Mouse (Mus musculus) brown adipose tissue, adult 24 weeks (tissue): Measurements from ENCODE around the gene Arl16. TPM values are rescaled to one million over a fixed set of nuclear protein-coding genes. Genes with fewer than 3 reads are reported as not detected.

Experiments
- H3K27ac ChIP-seq: fragments of 200-500 bp; replicated peaks from 2 replicates; pipeline ENCODE4 v1.5.1; 2012; ENCODE audit warnings: low read depth, mild to moderate bottlenecking, low read length
- H3K4me1 ChIP-seq: fragments of 200-500 bp; 2 replicates; pipeline ENCODE4 v1.6.1; 2012; ENCODE audit warnings: low read length, mixed read lengths; ENCODE audit not compliant: control insufficient read depth, insufficient read depth, insufficient read length
- H3K4me3 ChIP-seq: fragments of 200-500 bp; 2 replicates; pipeline ENCODE4 v1.5.1; 2012; ENCODE audit warnings: low read depth, mild to moderate bottlenecking, low read length, moderate library complexity; ENCODE audit not compliant: insufficient read depth
- polyA plus RNA-seq: library from polyadenylated mRNA; stranded (reverse); fragments of >200 nt; gene quantifications from 2 replicates; pipeline ENCODE4 v1.2.4, GENCODE M21; 2012; ENCODE audit not compliant: missing spikeins, insufficient read depth, insufficient read length

The Arl16 gene
- polyA plus RNA-seq, 1 experiment = 11.4 TPM

- Histone ChIP-seq H3K4me3 (no peak overlapping the region), H3K4me1 (no peaks in the 10 kb centered on the region; the same call in 1 of the 2 replicates), H3K27ac (no peak overlapping the region)
These were observed 32.5 kb upstream of the Arl16 start for GRCm38 (mm10) chr11:120499894-120500293.

GRCm38 (mm10) chr11:120498891-120499290 is 31.5 kb upstream of the Arl16 start:
- no peak overlapping the region for H3K4me3 ChIP-seq
- no peak overlapping the region for H3K27ac ChIP-seq
- H3K4me1 ChIP-seq = no peaks in the 10 kb centered on the region; the same call in 1 of the 2 replicates

GRCm38 (mm10) chr11:120498226-120498625 is 30.8 kb upstream of the Arl16 start:
- Histone ChIP-seq H3K27ac (no peak overlapping the region), H3K4me1 (no peaks in the 10 kb centered on the region; the same call in 1 of the 2 replicates), H3K4me3 (no peak overlapping the region)

GRCm38 (mm10) chr11:120497436-120497835 is 30.0 kb upstream of the Arl16 start:
- no peak overlapping the region for H3K27ac ChIP-seq
- no peak overlapping the region for H3K4me3 ChIP-seq
- H3K4me1 ChIP-seq = no peaks in the 10 kb centered on the region; the same call in 1 of the 2 replicates

GRCm38 (mm10) chr11:120493911-120494310 is 26.5 kb upstream of the Arl16 start:
- Histone ChIP-seq H3K4me3 (0 out of 2 replicates have a peak overlapping the region, but pooled peaks have one; percentile 3), H3K27ac (no peak overlapping the region), H3K4me1 (peaks cover 8% of the 10 kb centered on the region)

GRCm38 (mm10) chr11:120493351-120493750 is 25.9 kb upstream of the Arl16 start:
- 0 out of 2 replicates have a peak overlapping the region, but pooled peaks have one; percentile 3 for H3K4me3 ChIP-seq
- H3K4me1 ChIP-seq = peaks cover 8% of the 10 kb centered on the region
- no peak overlapping the region for H3K27ac ChIP-seq

- H3K27ac ChIP-seq = peak overlapping the region; percentile 19; the same call in 1 of the 2 replicates
- peak overlapping the region; percentile 86 for H3K4me3 ChIP-seq
These were observed 25.4 kb upstream of the Arl16 start for GRCm38 (mm10) chr11:120492878-120493203.

GRCm38 (mm10) chr11:120492024-120492877 is 24.8 kb upstream of the Arl16 start:
- Histone ChIP-seq H3K4me1 (peaks cover 8% of the 10 kb centered on the region), H3K27ac (0 out of 2 replicates have a peak overlapping the region, but pooled peaks have one; percentile 3), H3K4me3 (peak overlapping the region; percentile 86)

More at GRCm38 (mm10) chr11:120492878-120493203, 25.4 kb upstream of the Arl16 start:
- peaks cover 8% of the 10 kb centered on the region for H3K4me1 ChIP-seq

GRCm38 (mm10) chr11:120491317-120492023 is 24.1 kb upstream of the Arl16 start, which contains the start of gene Slc25a10:
Gene Slc25a10, plus strand, starts transcription at chr11:120491840.
- Histone ChIP-seq H3K27ac (peak within 1 kb of the TSS; percentile 3; the same call in 1 of the 2 replicates), H3K4me3 (peak within 1 kb of the TSS; percentile 86), H3K4me1 (peaks cover 8% of the 10 kb centered on the region)

- Histone ChIP-seq H3K4me1 (peaks cover 8% of the 10 kb centered on the region), H3K27ac (no peak overlapping the region), H3K4me3 (no peak overlapping the region)
These were observed 23.1 kb upstream of the Arl16 start for GRCm38 (mm10) chr11:120490291-120491046.

GRCm38 (mm10) chr11:120489054-120489761 is 21.8 kb upstream of the Arl16 start:
- H3K4me1 ChIP-seq = peaks cover 8% of the 10 kb centered on the region
- H3K27ac ChIP-seq = no peak overlapping the region
- H3K4me3 ChIP-seq = no peak overlapping the region

GRCm38 (mm10) chr11:120488516-120488915 is 21.1 kb upstream of the Arl16 start:
- Histone ChIP-seq H3K4me3 (no peak overlapping the region), H3K27ac (no peak overlapping the region), H3K4me1 (peaks cover 8% of the 10 kb centered on the region)

GRCm38 (mm10) chr11:120485251-120485650 is 17.8 kb upstream of the Arl16 start:
- peak overlapping the region; percentile 83 for H3K27ac ChIP-seq
- peak overlapping the region; percentile 89 for H3K4me3 ChIP-seq
- H3K4me1 ChIP-seq = no peaks in the 10 kb centered on the region; the same call in 1 of the 2 replicates

- peak within 1 kb of the TSS; percentile 83 for H3K27ac ChIP-seq
These were observed 17.0 kb upstream of the Arl16 start, which contains the start of gene Mrpl12 for GRCm38 (mm10) chr11:120484265-120484981. Gene Mrpl12, plus strand, starts transcription at chr11:120484613.

More at GRCm38 (mm10) chr11:120484265-120484981, 17.0 kb upstream of the Arl16 start, which contains the start of gene Mrpl12:
- Histone ChIP-seq H3K4me3 (peak within 1 kb of the TSS; percentile 89), H3K4me1 (no peaks in the 10 kb centered on the region; the same call in 1 of the 2 replicates)
